Mouse (Mus musculus): ENCODE measurements around the gene Ebf4.

Gene Ebf4

DNA sequence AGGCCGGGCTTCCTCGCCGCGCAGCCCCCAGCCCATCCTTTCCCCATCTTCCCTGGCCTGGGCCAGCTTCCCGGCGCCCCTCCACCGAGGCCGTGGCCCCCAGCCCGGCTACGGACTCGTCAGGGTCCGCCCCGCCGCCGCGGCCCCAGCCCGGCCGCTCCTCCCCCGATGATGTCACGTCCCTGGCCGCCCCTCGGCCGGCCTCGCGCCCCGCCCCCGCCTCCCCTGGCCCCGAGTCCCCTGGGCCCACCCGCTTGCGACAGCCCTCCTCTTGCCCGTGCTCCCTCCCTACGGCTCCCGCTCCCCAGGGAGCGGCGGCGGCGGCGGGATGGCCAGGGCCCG, at the start of gene Ebf4:
TSS of gene Ebf4 (plus strand) at position 234 of the 342 bp plus-strand sequence.
- DNase-seq (ENCODE audit: low spot score), result no peak

DNA sequence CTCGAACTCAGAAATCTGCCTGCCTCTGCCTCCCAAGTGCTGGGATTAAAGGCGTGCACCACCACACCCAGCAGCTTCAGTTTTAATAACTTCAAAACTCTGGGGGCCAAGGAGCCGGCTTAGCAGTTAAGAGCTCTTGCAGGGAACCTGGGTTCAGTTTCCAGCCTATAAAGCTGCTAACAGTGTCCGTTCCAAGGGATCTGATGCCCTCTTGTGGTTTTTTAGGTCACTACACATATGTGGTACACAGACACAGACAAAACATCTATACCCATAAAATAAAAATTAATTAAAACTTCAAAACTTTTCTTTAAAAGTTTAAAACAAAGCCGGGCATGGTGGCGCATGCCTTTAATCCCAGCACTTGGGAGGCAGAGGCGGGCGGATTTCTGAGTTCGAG, 48.1 kb upstream of the Ebf4 start:
- peak; percentile 6 for DNase-seq (ENCODE audit: low spot score)

DNA sequence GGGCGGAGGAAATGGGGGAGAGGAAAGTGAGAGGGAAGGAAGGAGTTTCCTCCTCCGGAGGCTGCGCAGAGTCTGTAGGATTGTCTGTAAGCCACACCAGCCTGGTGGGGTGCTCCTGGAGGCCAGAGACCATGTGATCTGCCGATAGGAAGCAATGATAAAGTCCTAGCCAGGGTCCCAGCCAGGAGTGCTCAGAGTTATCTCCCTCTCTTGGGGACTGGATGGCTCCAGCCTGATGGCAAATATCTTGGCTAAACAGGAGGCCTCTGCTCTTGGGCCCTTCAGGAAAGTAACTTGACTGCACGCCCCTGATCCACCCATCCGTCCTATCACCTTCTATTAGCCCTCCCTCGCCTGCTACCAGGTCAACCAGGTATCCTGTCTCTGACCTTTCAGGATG, 46.7 kb upstream of the Ebf4 start:
- DNase-seq (ENCODE audit: low spot score), result no peak

DNA sequence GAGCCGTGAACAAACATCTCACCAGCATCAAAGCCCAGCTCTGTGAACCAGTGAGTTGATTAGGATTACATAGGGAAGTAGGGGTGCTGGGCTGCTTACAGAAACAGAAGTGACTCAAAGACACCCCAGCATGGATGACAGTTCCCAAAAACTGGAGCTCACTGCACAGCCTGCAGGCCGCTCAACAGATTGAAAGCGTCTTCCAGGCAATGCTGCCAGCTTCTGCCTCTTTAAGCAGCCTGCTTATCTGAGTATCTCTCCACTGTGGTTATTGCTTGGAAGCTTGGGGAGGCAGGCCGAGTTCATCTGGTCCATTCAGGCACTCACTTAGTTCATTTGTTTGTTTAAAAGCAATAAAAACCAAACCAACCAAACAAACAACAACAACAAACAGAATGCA, 38.2 kb upstream of the Ebf4 start:
- no peak for DNase-seq (ENCODE audit: low spot score)

DNA sequence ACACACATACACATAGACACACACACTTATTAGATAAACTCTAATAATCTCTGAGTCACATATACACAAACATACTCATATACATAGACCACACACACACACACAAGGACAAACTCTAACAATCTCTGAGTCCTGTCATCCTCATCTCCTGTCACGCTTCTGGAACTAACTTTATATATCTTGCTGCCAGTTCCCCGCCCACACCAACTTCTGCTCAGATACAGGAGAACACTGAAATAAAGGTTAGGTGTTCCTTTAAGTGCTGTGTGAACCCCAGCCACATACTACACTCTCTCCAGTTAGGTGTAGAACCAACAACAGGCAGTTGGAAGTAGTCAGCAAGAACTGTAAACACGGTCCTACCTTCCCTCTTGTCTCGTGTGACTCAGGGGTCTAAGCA, 34.1 kb upstream of the Ebf4 start:
- no peak for DNase-seq (ENCODE audit: low spot score)

DNA sequence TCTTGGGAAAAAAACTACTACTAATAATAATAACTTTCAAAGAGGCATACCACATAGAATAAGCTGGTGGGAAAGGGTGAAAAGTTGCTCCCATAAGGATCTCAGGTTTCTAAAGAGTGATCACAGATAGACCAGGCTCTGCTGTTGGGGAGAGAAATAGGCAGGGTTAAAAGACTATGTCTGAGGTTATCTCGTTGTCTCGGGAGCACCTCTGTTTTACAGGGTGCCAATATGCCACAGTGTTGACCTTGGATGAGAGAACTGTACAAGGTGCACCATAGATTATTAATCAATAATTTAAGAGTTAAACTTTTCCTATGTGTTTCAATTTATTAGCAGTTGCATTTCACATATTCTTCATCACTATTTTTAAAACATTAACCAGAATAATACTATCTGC, 33.1 kb upstream of the Ebf4 start:
- no peak for DNase-seq (ENCODE audit: low spot score)

DNA sequence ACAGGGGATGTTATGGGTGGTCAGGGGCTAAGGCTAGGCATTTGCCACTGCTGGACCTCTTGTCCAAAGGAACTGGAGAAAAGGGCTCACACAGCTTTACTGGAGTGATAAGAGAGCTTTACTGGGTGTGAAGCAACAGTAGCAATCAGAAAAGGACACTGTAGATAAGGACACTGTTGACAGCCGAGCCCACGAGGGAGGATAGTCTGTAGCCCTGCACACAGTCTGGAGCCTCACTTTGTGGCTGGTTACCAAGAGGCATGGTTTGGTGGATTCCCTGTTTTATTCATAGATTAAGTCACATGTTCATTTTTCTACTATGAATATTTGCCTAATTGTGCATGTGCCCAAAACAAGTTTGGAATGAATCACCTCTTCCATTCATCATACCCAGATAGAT, 32.6 kb upstream of the Ebf4 start:
- DNase-seq (ENCODE audit: low spot score), result no peak

DNA sequence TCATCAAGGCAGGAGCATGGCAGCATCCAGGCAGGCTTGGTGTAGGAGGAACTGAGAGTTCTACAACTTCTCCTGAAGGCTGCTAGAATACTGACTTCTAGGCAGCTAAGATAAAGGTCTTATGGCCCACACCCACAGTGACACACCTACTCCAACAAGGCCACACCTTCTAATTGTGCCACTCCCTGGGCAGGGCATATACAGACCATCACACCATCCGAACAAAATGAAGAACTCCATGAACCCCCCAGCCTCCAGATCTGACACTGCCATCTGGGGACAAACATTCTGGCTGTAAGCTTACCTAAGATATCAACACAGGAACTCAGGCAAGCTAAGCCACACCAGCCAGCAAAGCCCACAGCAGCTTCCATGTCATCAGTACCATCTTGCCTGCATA, 29.4 kb upstream of the Ebf4 start:
- no peak for DNase-seq (ENCODE audit: low spot score)

DNA sequence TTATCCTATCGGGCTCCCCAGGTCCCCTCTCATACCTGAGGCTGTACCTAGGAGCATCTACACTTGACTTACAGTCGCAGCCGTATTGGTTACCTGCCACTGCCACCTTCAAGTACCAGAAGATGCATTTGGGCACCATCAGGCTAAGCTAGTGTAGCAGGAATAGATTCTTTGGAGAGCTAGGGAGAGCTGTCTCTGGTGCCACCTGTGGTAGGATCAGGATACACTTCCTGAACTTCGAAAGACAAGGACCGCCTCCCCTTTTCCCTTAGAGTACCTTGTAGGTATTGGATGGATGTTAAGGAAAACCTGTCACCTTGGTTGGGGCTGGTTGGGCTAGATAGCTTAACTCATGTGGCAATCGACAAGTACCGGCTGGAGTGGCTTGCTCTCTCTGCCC, 26.9 kb upstream of the Ebf4 start:
- no peak for DNase-seq (ENCODE audit: low spot score)

DNA sequence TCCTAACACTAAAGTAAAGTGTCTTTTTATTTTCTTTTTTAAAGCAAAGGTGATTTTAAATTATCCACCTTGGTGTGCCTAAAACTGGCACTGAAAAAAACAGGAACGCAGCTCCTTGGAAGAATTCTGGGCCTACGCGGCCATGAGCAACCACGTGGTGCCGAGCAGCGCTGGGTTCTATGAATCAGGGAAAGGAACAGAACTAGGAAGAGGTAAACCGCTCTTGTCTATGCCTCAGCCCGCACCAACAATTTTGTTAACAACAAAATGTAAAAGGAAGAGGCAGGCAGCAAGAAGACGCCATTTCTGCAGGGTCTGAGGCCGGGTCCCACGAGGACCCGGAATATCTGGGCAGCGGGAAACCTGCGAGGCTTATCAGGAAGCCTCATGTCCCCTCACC, 21.2 kb upstream of the Ebf4 start:
- DNase-seq (ENCODE audit: low spot score), result no peak

DNA sequence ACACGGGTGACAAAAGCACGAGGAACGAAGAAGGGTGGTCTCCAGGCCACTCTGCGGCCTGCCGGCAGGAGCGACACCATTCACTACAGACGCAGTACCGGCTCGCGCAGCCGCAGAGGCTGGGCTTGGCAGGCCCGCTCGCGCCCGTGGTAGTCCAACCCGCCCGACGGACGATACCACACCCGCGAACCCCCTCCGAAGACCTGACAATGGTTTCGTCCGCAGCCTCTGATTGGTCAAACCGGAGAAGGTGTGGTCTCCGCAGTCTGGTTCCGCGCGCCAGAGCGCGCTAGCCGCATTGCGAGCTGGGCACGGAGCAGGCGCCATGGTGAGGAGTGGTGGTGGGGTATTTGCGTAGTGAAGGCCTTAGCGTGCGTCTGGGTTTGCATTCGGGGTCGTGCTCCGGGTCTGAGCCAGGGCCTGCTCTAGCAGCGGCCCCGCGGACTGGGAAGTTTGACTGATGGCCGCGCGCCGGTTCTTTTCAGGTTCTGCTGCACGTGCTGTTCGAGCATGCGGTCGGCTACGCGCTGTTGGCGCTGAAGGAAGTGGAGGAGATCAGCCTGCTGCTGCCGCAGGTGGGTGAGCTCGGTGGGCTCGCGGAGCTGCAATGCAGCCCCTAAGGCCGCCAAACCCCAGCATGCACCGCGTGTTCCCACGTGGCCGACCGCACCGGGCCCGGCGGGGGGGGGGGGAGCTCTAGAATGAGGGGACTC, 20.7 kb upstream of the Ebf4 start, which contains the start of gene Nop56:
TSS of gene Nop56 (plus strand) at position 282 of the 713 bp plus-strand sequence.
- DNase-seq (ENCODE audit: low spot score), result peak; percentile 99

DNA sequence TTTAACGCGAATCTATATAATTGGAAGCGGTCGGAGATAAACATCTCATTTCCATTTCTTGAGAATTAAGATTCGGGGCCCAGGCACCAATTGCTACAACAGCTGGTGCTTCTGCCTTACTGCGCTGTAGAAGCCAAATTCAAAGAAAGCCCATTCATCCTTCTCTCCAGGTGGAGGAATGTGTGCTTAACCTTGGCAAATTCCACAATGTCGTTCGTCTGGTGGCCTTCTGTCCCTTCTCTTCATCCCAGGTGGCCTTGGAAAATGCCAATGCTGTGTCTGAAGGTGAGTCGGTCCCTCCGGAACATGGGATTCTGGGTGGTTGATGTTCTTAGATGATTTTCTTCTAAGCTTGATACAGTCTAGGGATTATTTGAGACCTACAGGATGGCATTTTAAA, 20.1 kb upstream of the Ebf4 start:
- no peak for DNase-seq (ENCODE audit: low spot score)

DNA sequence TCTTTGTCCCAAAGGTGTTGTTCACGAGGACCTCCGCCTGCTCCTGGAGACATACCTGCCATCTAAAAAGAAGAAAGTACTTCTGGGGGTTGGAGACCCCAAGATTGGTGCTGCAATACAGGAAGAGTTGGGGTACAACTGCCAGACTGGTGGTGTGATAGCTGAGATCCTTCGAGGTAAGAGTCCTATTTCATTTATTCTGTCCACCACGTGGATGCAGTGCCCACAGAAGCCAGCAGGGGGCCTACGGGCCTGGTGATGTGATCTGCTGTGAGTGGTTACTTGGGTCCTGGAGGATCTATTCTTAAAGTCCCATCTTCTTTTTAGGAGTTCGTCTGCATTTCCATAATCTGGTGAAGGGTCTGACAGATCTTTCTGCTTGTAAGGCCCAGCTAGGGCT, 19.3 kb upstream of the Ebf4 start:
- DNase-seq (ENCODE audit: low spot score), result peak; percentile 60

DNA sequence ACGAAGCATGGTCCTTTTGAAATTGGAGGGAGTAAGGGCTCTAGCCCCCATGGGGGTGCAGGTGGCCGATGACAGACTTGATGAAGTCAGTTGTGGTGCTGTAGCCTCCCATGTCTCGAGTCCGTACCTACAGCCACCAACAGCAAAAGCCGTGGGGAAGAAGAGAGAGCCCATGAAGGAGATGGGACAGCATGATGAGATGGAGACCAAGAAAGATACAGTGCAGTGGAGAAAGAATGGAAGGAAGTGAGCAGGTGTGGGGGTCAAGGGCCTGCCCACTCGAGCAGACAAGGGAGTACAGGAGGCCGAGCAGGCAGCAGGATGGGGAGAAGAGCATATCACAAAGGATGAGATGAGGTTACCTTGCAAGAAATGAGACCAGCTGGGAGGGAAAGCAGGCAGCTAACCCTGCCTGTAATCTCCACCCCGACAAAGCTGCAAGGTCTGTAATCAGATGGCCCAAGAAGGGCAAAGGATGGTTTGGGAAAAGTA, 15.3 kb upstream of the Ebf4 start:
- no peak for DNase-seq (ENCODE audit: low spot score)

DNA sequence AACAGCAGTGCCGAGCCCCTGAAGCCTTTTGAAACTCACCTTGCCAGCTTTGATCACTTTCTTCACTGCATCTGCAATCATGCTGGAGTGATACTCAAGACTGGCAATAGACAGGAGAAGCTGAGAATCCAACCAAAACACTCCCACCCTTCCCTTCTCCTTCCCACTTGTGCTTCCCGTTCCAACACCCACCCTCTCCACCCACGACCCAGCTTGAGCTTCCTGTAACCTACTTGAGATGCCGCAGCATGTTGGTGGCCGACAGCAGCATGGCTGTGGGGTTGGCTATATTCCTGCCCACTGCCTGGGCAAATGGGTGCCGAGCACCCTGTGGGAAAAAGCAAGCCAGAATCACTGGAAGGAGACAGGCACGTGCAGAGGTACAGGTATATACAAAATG, 14.7 kb upstream of the Ebf4 start:
- no peak for DNase-seq (ENCODE audit: low spot score)

DNA sequence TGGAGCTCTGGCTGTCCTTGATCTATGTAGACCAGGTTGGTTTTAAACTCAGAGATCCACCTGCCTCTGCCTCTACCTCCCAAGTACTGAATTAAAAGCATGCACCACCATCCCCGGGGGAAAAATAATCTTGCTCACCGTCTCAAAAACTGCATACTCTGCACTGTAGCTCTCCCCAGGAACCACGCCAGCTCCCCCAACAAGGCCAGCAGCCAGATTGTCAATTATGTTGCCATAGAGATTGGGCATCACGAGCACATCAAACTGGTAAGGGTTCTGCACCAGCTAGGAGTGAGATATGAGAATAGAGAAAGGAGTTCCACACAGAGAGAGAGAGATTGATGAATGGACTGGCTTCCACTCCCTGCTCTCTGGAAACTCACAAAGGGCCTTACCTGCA, 14.2 kb upstream of the Ebf4 start:
- DNase-seq (ENCODE audit: low spot score), result no peak

DNA sequence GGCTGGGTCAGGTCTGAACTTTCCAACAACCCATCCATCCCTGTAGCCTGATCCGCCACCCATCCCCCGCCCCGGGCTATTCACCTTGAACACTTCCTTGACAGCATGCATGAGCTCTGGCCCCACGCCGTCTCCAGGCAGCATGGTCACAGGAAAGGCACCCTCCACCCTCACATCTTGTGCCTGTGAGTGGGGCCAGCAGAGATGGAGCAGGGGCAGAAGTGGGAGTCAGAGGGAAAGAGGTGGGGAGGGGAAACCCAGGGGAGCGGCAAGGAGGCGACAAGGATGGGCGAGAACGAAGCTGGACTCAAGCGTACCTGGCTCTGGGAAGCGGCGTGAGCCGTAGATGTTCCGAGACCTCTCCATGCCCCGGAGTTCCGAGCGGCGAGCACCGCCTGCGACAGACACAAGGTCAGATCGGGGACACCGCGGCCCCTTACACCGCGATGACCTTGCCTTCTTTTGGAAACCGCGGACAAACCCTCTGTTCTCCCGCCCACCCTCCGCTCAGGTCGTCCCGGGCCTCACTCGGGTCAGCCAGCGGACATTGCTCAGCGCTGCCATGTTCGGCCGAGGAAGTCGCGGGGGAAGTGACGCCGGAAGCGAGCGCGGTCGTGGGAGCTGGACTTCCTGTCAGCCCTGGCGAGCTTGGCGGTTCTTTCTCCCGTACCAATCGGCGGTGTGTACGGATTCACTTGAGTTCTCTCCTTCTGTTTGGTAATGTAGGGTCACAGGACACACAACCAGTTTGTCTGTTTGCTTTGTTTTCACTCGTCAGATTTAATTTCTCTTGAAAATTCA, 10.9 kb upstream of the Ebf4 start, which contains the start of gene Idh3b:
TSS of gene Idh3b (minus strand) at position 694 of the 801 bp plus-strand sequence.
- DNase-seq (ENCODE audit: low spot score), result peak; percentile 72

DNA sequence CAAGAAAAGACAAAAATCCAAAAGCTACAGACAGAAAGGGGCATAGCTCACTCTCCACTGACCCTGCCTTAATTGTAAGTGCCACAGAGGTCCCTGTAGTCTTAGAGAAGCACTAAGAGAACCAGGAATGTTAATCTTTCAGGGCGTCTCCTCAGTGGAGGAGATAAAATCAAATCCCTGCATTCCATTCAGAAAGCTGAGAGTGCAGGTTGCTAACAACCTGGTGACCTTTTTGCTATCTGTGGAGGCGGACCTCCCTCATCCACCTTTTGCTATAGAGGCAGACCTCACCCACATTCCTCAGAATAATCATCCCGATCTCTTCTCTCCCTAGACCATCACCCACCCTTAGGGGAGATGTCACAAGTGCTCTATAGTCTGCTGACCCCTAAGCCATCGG, 5.9 kb upstream of the Ebf4 start:
- DNase-seq (ENCODE audit: low spot score), result no peak

DNA sequence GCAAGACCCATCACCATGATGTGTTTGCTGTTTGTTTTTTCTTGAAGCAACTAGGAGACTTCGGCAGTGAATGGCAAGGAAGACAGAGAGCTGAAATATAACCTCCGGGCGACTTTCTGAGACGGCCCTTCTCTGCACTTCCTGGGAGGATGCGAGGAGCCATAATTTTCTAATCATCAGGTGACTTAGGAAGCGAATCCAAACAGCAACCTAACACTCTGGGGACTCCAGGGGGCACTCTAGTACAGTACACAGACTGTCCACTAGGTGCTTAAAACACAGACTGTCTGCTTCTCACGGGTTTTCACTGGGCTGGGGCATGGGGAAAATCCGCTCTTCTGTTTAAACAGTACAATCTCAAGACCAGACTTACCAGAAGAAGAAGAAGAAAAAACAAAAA, 3.5 kb upstream of the Ebf4 start:
- DNase-seq (ENCODE audit: low spot score), result peak; percentile 59

DNA sequence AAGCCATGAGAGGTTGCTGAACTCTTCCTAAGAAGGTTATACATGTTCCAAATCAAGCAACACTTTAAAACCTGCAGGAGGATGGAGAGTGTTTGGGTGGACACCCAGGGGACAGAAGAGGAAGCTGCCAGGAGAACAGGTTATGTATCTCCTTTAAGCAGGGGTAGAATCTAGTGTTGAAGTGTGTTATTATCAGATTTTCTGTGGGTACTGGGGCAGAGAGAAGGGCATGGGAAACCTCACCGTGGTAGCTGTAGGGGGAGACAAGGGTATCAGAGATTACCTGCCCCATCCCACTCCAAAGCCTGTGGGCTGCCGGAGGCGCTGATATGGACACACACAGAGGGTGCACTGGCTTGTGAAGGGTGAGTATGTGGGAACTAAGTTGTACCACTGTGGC, 2.0 kb upstream of the Ebf4 start:
- no peak for DNase-seq (ENCODE audit: low spot score)

DNA sequence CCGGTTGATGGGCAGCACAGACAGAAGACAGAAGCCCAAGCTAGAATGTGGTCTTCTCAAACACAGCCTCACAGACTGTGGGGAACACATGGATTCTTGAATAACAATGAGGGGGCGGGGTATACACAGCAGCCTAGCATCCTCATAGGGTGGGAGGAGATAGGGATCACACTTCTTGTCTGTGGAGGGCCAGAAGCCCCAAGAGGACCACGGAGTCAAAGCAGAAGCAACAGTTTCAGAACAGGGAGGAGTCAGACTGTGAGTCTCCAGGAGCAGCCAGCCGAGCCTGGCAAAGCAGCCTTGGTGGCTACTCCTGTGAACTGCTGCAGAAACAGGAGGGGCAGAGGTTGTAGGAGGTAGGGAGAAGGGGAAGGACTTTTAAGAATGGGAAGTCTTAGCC, 1.5 kb upstream of the Ebf4 start:
- no peak for DNase-seq (ENCODE audit: low spot score)

DNA sequence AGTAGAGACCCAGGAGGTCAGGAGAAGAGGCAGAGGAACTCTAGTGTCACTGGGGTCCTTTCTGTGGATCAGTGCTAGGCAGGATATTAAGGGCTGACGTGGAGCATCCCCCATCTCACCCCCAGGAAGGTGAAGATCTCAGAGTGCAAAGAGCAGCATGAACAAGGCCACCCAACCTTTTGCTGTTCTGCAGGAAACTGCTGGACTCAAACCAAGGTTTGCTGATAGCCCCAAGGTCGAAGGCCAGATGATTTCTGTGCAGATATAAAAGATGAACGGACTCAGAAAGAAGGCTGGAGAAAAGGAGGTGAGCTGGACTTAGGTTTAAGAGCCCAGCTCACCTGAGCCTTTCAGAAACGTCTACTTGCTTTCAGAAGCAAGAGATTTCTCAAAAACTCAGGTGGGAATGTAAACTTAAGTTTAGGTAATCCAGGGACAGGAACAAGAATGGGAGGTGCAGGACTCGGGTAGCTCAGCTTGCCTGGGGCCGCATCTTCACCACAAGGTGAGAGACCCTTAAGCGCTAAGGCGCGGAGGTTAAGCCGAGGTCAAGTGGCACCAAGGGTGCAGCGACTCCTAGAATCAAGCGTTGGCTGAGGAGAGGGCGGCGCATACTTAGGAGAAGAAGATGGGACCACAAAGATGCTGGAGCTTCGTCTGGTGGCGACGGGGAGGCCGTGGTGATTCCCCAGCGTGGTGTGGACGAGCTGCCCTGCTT, 592 bp upstream of the Ebf4 start:
- no peak for DNase-seq (ENCODE audit: low spot score)
